Mouse (Mus musculus) G1E (cell line): ENCODE measurements at regions not wholly inside any gene's neighbourhood (a gene's known extent, or its start where the extent isn't known, plus 50 kb on each side); places are given as distances from the start of the nearest gene placed in this dataset.

Source experiments
- CTCF ChIP-seq: IDR thresholded peaks from 2 replicates; pipeline ENCODE4 v1.5.1; 2012; ENCODE audit warnings: low read depth, low read length, inconsistent platforms, mixed read lengths
- GATA1 ChIP-seq: IDR thresholded peaks from 2 replicates; pipeline ENCODE4 v1.6.1; 2012; ENCODE audit warnings: borderline replicate concordance, low read length, inconsistent platforms, mixed read lengths
- GATA2 ChIP-seq: IDR thresholded peaks from 2 replicates; pipeline ENCODE4 v1.6.1; 2012; ENCODE audit warnings: low read depth, low read length, inconsistent platforms, borderline replicate concordance
- POLR2AphosphoS5 ChIP-seq: IDR thresholded peaks from 2 replicates; pipeline ENCODE4 v1.6.1; 2012; ENCODE audit warnings: low read depth, low read length, inconsistent platforms; ENCODE audit not compliant: insufficient replicate concordance
- TAL1 ChIP-seq: conservative IDR thresholded peaks from 2 replicates; pipeline ENCODE4 v1.6.1; 2012; ENCODE audit warnings: low read depth, low read length, inconsistent platforms, mixed read lengths

- TF ChIP-seq CTCF (no peak), GATA1 (no peak), TAL1 (no peak), GATA2 (no peak), POLR2AphosphoS5 (no peak)
Measured at GRCm38 (mm10) chr13:80947705-80948104, 64.5 kb downstream of the Arrdc3 start.
